Mouse (Mus musculus): Measurements from ENCODE around the gene Macrod1. TPM values are rescaled to one million over a fixed set of nuclear protein-coding genes. Genes with fewer than 3 reads are reported as not detected.

The Macrod1 gene
- polyA plus RNA-seq, 1 experiment = 13.4 TPM

GRCm38 (mm10) chr19:7205753-7206736, 149.4 kb downstream of the Macrod1 start, which contains the start of gene Otub1:
Gene Otub1, minus strand, starts transcription at chr19:7206316.
- 1% methylated on average over 76 of the region's 79 CpGs for WGBS
- peak; percentile 84 to 91 for DNase-seq (ENCODE audit: low read depth in 1 of 2, low spot score in 2 of 2)
- Histone ChIP-seq H3K36me3 (ENCODE audit: control insufficient read depth, insufficient read depth, low read length) (peaks cover 18% of the 10 kb centered on the region), H3K27me3 (ENCODE audit: control insufficient read depth, insufficient read depth, low read length) (no peaks in the 10 kb centered on the region), H3K4me3 (ENCODE audit: extremely low read depth, insufficient read depth, insufficient read length) (peak within 1 kb of the TSS; percentile 99), H3K27ac (ENCODE audit: insufficient read depth, low read length) (peak within 1 kb of the TSS; percentile 95), H3K4me1 (ENCODE audit: control insufficient read depth, insufficient read depth, insufficient read length) (peaks cover 7% of the 10 kb centered on the region)
- TF ChIP-seq CTCF (IDR thresholded peaks at IDR 0.05; ENCODE audit: extremely low read depth, insufficient read depth, insufficient read length, insufficient replicate concordance) = no peak
- peak; percentile 64 for TF ChIP-seq POLR2A (IDR thresholded peaks at IDR 0.05; ENCODE audit: low read depth, low read length)

DNA sequence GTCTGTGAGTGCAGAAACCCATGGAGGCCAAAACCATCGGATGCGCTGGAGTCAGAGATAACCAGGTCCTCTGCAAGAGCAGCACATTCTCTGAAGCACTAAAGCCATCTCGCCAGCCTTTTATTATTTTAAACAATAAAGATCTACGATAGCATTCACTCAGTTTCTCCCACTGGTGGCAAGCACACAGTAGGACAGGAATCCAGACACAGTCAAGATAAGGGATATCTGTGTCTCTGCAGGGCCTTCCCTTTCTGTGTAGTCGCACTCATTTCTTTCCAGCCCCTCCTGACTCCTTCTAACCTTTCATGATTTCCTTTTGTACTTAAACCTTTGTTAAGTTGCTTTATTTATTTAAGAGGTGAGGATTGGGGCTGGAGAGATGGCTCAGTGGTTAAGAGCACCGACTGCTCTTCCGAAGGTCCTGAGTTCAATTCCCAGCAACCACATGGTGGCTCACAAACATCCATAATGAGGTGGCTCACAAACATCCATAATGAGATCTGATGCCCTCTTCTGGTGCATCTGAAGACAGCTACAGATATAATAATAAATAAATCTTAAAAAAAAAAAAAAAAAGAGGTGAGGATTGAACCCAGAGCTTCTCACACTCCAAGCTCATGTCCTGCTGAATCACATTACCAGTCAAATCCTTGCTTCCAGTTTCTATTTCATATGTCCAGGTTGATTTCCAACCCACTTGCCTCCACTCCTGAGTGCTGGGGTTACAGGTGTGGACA, 153.5 kb downstream of the Macrod1 start:
- no peak for TF ChIP-seq CTCF (IDR thresholded peaks at IDR 0.05; ENCODE audit: extremely low read depth, insufficient read depth, insufficient read length, insufficient replicate concordance)
- TF ChIP-seq POLR2A (IDR thresholded peaks at IDR 0.05; ENCODE audit: low read depth, low read length) = no peak
- Histone ChIP-seq H3K4me1 (ENCODE audit: control insufficient read depth, insufficient read depth, insufficient read length) (peaks cover 4% of the 10 kb centered on the region; the same call in 1 of the 2 replicates), H3K4me3 (ENCODE audit: extremely low read depth, insufficient read depth, insufficient read length) (no peak overlapping the region), H3K27ac (ENCODE audit: insufficient read depth, low read length) (no peak overlapping the region), H3K36me3 (ENCODE audit: control insufficient read depth, insufficient read depth, low read length) (peaks cover 10% of the 10 kb centered on the region), H3K27me3 (ENCODE audit: control insufficient read depth, insufficient read depth, low read length) (no peaks in the 10 kb centered on the region)
- WGBS = 91% methylated on average over 7 of the region's 7 CpGs
- DNase-seq (ENCODE audit: low read depth in 1 of 2, low spot score in 2 of 2) = no peak

DNA sequence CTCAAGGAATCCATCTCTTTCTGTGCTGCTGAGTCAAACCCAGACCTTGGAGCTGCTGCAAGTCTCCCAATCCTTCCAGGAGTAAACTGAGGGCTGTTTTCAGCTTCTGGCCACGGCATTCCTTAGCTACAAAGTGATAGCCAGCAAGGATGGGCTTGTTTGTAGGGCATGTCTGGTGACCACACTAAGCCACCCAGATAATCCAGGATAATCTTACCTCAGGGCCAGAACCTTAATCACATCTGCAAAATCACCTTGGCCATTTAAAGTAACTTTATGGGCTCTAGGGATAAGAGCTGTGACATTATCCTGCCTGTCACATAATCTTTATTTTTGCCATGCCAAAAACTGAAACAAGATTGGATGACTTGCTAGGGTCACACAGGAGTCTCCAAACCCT, 155.6 kb downstream of the Macrod1 start:
- no peak overlapping the region for H3K4me3 ChIP-seq (ENCODE audit: extremely low read depth, insufficient read depth, insufficient read length)
- H3K4me1 ChIP-seq (ENCODE audit: control insufficient read depth, insufficient read depth, insufficient read length) = peaks cover 2% of the 10 kb centered on the region; the same call in 1 of the 2 replicates
- no peak for TF ChIP-seq POLR2A (IDR thresholded peaks at IDR 0.05; ENCODE audit: low read depth, low read length)
- TF ChIP-seq CTCF (IDR thresholded peaks at IDR 0.05; ENCODE audit: extremely low read depth, insufficient read depth, insufficient read length, insufficient replicate concordance) = no peak
- 90% methylated on average over 1 of the region's 1 CpGs for WGBS
- H3K27me3 ChIP-seq (ENCODE audit: control insufficient read depth, insufficient read depth, low read length) = no peaks in the 10 kb centered on the region
- H3K36me3 ChIP-seq (ENCODE audit: control insufficient read depth, insufficient read depth, low read length) = peaks cover 11% of the 10 kb centered on the region
- no peak overlapping the region for H3K27ac ChIP-seq (ENCODE audit: insufficient read depth, low read length)
- DNase-seq (ENCODE audit: low read depth in 1 of 2, low spot score in 2 of 2) = no peak

DNA sequence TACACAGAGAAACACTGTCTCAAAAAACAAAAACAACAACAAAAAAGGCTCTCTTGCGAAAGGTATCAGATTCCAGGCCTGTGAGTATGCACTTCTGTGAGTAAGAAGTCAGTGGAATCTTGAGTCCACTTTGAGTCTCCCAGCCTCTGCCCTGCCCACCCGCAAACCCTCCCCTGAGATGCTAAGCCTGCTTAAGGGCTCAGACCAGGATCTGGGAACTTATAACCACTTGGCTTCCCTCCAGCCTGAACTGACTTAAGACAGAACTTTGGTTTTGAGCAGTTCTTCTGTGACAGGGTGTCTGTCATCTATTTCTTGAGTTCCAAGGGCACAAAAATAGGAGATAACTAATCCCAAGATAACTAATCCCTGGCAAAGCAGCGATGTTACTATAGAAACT, 156.4 kb downstream of the Macrod1 start:
- 97% methylated on average over 3 of the region's 3 CpGs for WGBS
- DNase-seq (ENCODE audit: low read depth in 1 of 2, low spot score in 2 of 2) = no peak
- Histone ChIP-seq H3K4me1 (ENCODE audit: control insufficient read depth, insufficient read depth, insufficient read length) (peaks cover 2% of the 10 kb centered on the region; the same call in 1 of the 2 replicates), H3K27me3 (ENCODE audit: control insufficient read depth, insufficient read depth, low read length) (no peaks in the 10 kb centered on the region), H3K36me3 (ENCODE audit: control insufficient read depth, insufficient read depth, low read length) (peaks cover 11% of the 10 kb centered on the region), H3K4me3 (ENCODE audit: extremely low read depth, insufficient read depth, insufficient read length) (no peak overlapping the region), H3K27ac (ENCODE audit: insufficient read depth, low read length) (no peak overlapping the region)
- TF ChIP-seq POLR2A (IDR thresholded peaks at IDR 0.05; ENCODE audit: low read depth, low read length) (no peak), CTCF (IDR thresholded peaks at IDR 0.05; ENCODE audit: extremely low read depth, insufficient read depth, insufficient read length, insufficient replicate concordance) (no peak)

DNA sequence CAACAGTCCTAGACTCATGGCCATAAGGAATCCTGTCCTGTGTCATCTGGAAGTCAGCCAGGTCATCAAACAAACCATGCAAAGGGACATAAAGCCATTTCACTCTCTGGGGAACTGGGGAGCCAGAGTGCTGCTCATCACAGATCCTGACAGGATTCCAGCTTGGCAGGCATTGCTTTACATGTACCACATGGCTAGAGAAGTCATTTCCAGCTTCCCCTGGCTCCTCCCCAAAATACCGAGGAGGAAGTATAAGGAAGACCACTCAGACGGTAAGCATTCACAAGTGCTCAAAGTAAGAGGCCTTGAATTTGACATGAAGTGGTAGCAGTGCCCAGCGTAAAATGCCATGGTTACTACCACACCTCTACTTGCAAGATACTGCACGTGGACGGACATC, 157.9 kb downstream of the Macrod1 start:
- H3K4me3 ChIP-seq (ENCODE audit: extremely low read depth, insufficient read depth, insufficient read length) = no peak overlapping the region
- no peak overlapping the region for H3K27ac ChIP-seq (ENCODE audit: insufficient read depth, low read length)

GRCm38 (mm10) chr19:7217162-7217925, 160.7 kb downstream of the Macrod1 start, which contains the start of gene Cox8a:
Gene Cox8a, minus strand, starts transcription at chr19:7217616.
- Histone ChIP-seq H3K27me3 (ENCODE audit: control insufficient read depth, insufficient read depth, low read length) (no peaks in the 10 kb centered on the region), H3K4me3 (ENCODE audit: extremely low read depth, insufficient read depth, insufficient read length) (peak within 1 kb of the TSS; percentile 92), H3K4me1 (ENCODE audit: control insufficient read depth, insufficient read depth, insufficient read length) (peaks cover 2% of the 10 kb centered on the region; the same call in 1 of the 2 replicates), H3K36me3 (ENCODE audit: control insufficient read depth, insufficient read depth, low read length) (peaks cover 9% of the 10 kb centered on the region), H3K27ac (ENCODE audit: insufficient read depth, low read length) (peak within 1 kb of the TSS; percentile 80)
- DNase-seq (ENCODE audit: low read depth in 1 of 2, low spot score in 2 of 2) = peak; percentile 95 to 96
- WGBS = under 1% methylated on average over 50 of the region's 50 CpGs
- TF ChIP-seq CTCF (IDR thresholded peaks at IDR 0.05; ENCODE audit: extremely low read depth, insufficient read depth, insufficient read length, insufficient replicate concordance) = no peak
- peak; percentile 57; the same call in 1 of the 2 replicates for TF ChIP-seq POLR2A (IDR thresholded peaks at IDR 0.05; ENCODE audit: low read depth, low read length)

More for the DNA sequence above, 157.9 kb downstream of the Macrod1 start:
- Histone ChIP-seq H3K4me1 (ENCODE audit: control insufficient read depth, insufficient read depth, insufficient read length) (peaks cover 2% of the 10 kb centered on the region; the same call in 1 of the 2 replicates), H3K27me3 (ENCODE audit: control insufficient read depth, insufficient read depth, low read length) (no peaks in the 10 kb centered on the region), H3K36me3 (ENCODE audit: control insufficient read depth, insufficient read depth, low read length) (peaks cover 11% of the 10 kb centered on the region)
- TF ChIP-seq POLR2A (IDR thresholded peaks at IDR 0.05; ENCODE audit: low read depth, low read length) (no peak), CTCF (IDR thresholded peaks at IDR 0.05; ENCODE audit: extremely low read depth, insufficient read depth, insufficient read length, insufficient replicate concordance) (no peak)
- 80% methylated on average over 5 of the region's 5 CpGs for WGBS
- no peak for DNase-seq (ENCODE audit: low read depth in 1 of 2, low spot score in 2 of 2)

Measured in spleen, adult 2 months (tissue).